Mouse (Mus musculus) erythroid progenitor cell, adult 5-6 weeks (primary cell): ENCODE measurements around the gene Grik4. TPM values are rescaled to one million over a fixed set of nuclear protein-coding genes. Genes with fewer than 3 reads are reported as not detected.

ENCODE experiments used
- ATAC-seq: replicated peaks from 2 replicates; pipeline ENCODE4 v1.8.0; 2016; ENCODE audit warnings: moderate number of reproducible peaks, mild to moderate bottlenecking, moderate TSS enrichment, inconsistent platforms; ENCODE audit not compliant: poor library complexity, low FRiP score, severe bottlenecking
- total RNA-seq, 2 experiments: library from RNA; stranded (forward) in 1 of 2; stranded (reverse) in 1 of 2; fragments of 150-400 nt in 1 of 2; fragments of 186-747, 209-891 nt in 1 of 2; gene quantifications; 2 replicates each; pipeline versions ENCODE4 v1.2.3 to v1.2.4; 2015 to 2017; ENCODE audit warnings: low replicate concordance in 2 of 2

Grik4 gene
- total RNA-seq, 2 experiments from 2014 or later = not detected

- ATAC-seq = no peak
Measured at GRCm38 (mm10) chr9:42703191-42703854, 241.0 kb downstream of the Grik4 start.

GRCm38 (mm10) chr9:42702231-42703132, 241.8 kb downstream of the Grik4 start:
- no peak for ATAC-seq

GRCm38 (mm10) chr9:42701729-42702128, 242.6 kb downstream of the Grik4 start:
- no peak for ATAC-seq

GRCm38 (mm10) chr9:42693024-42693423, 251.3 kb downstream of the Grik4 start:
- ATAC-seq = no peak

- no peak for ATAC-seq
Measured at GRCm38 (mm10) chr9:42688143-42688542, 256.1 kb downstream of the Grik4 start.

GRCm38 (mm10) chr9:42686104-42686503, 258.2 kb downstream of the Grik4 start:
- ATAC-seq = no peak

GRCm38 (mm10) chr9:42674017-42674412, 270.3 kb downstream of the Grik4 start:
- no peak for ATAC-seq

GRCm38 (mm10) chr9:42673385-42674016, 270.8 kb downstream of the Grik4 start:
- no peak for ATAC-seq

- ATAC-seq = no peak
Measured at GRCm38 (mm10) chr9:42672982-42673381, 271.3 kb downstream of the Grik4 start.

GRCm38 (mm10) chr9:42670619-42671018, 273.7 kb downstream of the Grik4 start:
- no peak for ATAC-seq

GRCm38 (mm10) chr9:42661481-42661880, 282.8 kb downstream of the Grik4 start:
- no peak for ATAC-seq

- ATAC-seq = no peak
Measured at GRCm38 (mm10) chr9:42652756-42653155, 291.5 kb downstream of the Grik4 start.

GRCm38 (mm10) chr9:42652309-42652708, 292.0 kb downstream of the Grik4 start:
- ATAC-seq = no peak

- ATAC-seq = no peak
Measured at GRCm38 (mm10) chr9:42649872-42650271, 294.4 kb downstream of the Grik4 start.

- ATAC-seq = no peak
Measured at GRCm38 (mm10) chr9:42648051-42648450, 296.2 kb downstream of the Grik4 start.

- ATAC-seq = no peak
Measured at GRCm38 (mm10) chr9:42647596-42647995, 296.7 kb downstream of the Grik4 start.

- no peak for ATAC-seq
Measured at GRCm38 (mm10) chr9:42646821-42647220, 297.5 kb downstream of the Grik4 start.

- no peak for ATAC-seq
Measured at GRCm38 (mm10) chr9:42645161-42645560, 299.1 kb downstream of the Grik4 start.

- ATAC-seq = no peak
Measured at GRCm38 (mm10) chr9:42642821-42643220, 301.5 kb downstream of the Grik4 start.

GRCm38 (mm10) chr9:42641550-42642117, 302.7 kb downstream of the Grik4 start:
- no peak for ATAC-seq
